Mouse (Mus musculus): Measurements from ENCODE around the gene Man1a2. TPM values are rescaled to one million over a fixed set of nuclear protein-coding genes. Genes with fewer than 3 reads are reported as not detected.

The Man1a2 gene
- total RNA-seq, 2 experiments from 2014 or later = 170 to 172 TPM

GRCm38 (mm10) chr3:100582721-100583355 lies 102.5 kb downstream of the Man1a2 start:
- DNase-seq (ENCODE audit: low spot score in 2 of 2) = no peak
- intact Hi-C loops (cut with DNase I) = no loop called here

DNA sequence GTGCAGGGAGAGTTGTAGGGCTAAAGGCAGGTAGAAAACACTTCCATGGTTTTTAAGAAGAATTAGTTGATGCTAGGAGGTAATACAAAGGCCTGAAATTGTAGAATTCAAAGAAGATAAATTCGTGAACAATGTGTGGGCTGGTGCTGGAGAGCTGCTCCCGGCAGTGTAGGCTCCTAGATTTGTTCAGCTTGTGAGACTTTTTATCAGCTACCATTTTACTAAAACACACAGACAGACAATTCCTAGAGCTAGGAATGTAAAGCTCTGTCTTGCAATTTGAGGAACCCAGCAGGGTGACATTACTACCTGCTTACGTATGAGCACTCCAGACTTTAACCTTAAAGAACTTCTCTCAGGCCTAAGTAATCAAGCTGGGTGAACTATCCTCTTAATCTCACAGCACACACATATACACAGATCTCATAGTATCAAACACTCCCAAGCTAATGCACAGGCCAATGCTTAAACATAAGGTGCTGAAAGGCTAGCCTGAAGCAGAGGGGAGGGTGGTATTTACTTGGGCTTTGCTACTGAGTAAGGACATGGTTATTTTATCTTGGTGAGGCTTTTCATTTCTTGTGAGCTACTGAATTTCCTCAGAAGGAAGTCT lies 112.6 kb downstream of the Man1a2 start:
- peak; percentile 19 to 32 for DNase-seq (ENCODE audit: low spot score in 2 of 2)
- intact Hi-C loops (cut with DNase I) = loop anchor here (5.0 kb wide), 1 partner anchor 110 kb away; no protein-coding TSS in a partner anchor

GRCm38 (mm10) chr3:100568443-100569390 lies 116.6 kb downstream of the Man1a2 start:
- peak; percentile 21 to 34 for DNase-seq (ENCODE audit: low spot score in 2 of 2)
- intact Hi-C loops (cut with DNase I) = loop anchor here (1.0 to 5.0 kb wide), 2 partner anchors 209 to 376 kb away; no protein-coding TSS in a partner anchor

GRCm38 (mm10) chr3:100563565-100563964 lies 121.7 kb downstream of the Man1a2 start:
- DNase-seq (ENCODE audit: low spot score in 2 of 2) = peak in 1 of 2 experiments; percentile 36
- intact Hi-C loops (cut with DNase I) = loop anchor here (5.0 kb wide), 1 partner anchor 141 kb away; no protein-coding TSS in a partner anchor

DNA sequence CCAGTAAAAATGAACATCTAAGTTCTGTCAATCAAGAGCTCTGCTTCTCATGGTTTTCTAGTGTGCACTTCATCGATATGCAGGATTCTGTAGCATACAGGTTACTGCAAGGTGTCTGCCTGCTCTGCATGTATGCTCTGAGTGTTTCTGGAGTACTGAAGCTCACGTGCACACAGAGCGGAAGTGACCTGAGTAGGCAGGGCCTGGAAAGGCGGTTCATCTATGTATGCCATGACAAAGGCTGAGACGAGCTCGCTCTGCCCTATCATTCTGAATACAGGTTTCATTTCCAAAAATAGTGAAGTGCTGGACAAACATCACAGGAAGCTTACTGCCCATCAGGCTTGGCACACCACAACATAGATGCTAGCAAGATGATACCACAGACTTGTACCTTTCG lies 122.8 kb downstream of the Man1a2 start:
- no peak for DNase-seq (ENCODE audit: low spot score in 2 of 2)
- intact Hi-C loops (cut with DNase I) = loop anchor here (5.0 kb wide), 1 partner anchor 140 kb away; no protein-coding TSS in a partner anchor

DNA sequence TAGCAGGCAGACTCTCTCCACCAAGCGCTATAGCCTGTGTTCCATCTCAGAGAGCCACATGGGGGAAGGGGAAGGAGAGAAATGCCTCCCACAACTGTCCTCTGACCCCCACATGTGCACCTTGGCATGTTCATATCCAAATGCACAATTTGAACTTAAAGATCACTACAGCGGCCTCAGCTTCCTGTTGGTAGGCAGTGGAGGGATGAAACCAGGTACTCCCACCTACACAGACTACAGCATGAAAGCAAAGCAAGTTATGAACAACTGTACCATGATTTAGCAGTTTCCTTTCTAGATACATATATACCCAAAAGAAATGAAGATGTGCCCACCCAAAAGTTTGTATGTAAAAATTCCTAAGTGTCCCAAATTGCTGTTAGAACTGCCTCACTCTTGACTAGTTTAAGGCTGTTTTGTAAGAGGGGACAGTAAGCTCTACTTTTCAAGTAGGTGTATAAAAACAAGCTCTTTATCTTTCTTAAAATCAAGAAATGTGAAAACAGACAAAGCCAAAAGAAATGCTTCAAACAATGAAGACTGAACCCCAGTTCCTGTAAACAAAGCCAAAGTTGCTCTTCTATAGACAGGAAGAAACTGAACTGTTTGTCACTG lies 123.6 kb downstream of the Man1a2 start:
- intact Hi-C loops (cut with DNase I) = loop anchor here (5.0 kb wide), 1 partner anchor 139 kb away; no protein-coding TSS in a partner anchor
- no peak for DNase-seq (ENCODE audit: low spot score in 2 of 2)

GRCm38 (mm10) chr3:100559431-100559830 lies 125.9 kb downstream of the Man1a2 start:
- intact Hi-C loops (cut with DNase I) = loop anchor here (5.0 kb wide), 2 partner anchors 202 to 372 kb away; no protein-coding TSS in a partner anchor
- DNase-seq (ENCODE audit: low spot score in 2 of 2) = no peak

DNA sequence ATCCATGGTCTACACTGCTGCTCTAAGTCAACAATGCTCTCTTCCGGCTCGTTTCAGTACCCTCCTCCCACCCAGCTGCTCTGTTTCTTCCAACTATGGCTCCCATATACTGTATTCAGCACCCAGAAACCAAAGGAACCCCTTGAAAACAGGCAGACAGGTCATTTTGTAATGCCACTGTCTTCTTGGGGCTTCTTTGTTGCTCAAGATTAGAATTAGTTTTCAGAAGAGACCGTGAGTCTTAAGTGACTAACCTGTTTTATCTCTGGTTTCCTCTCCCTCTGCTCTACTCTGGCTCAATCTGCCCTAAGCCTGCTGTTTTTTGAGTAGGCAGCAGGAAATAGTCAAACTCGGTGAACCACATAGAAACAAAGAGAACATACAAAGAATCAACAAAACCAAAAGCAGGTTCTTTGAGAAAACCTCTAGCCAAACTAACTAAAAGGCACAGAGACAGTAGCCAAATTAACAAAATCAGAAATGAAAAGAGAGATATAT lies 127.0 kb downstream of the Man1a2 start:
- intact Hi-C loops (cut with DNase I) = loop anchor here (5.0 kb wide), 2 partner anchors 201 to 371 kb away; no protein-coding TSS in a partner anchor
- DNase-seq (ENCODE audit: low spot score in 2 of 2) = no peak

DNA sequence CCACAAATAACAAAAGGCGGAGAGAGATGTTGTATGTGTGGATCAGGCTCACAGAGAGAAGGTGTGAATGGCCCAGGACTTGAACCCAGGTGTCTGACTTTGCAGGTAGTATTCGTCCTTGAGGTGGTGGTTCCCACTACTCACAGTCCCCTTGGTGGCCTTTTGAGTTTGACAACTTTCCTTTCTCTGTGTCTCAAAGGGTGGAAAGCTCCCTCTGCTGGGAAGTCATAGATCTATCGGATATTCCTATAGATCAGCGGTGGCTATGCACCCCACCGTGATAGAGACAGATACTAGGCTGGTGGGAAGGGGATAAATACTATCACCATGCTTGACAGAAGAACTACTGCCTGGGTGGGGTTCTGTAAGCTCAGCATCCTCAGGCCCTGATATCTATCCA lies 130.5 kb downstream of the Man1a2 start:
- DNase-seq (ENCODE audit: low spot score in 2 of 2) = peak; percentile 39 to 54
- intact Hi-C loops (cut with DNase I) = loop anchor here (5.0 kb wide), 2 partner anchors 198 to 368 kb away; no protein-coding TSS in a partner anchor

GRCm38 (mm10) chr3:100552171-100552570 lies 133.1 kb downstream of the Man1a2 start:
- DNase-seq (ENCODE audit: low spot score in 2 of 2) = no peak
- intact Hi-C loops (cut with DNase I) = no loop called here

DNA sequence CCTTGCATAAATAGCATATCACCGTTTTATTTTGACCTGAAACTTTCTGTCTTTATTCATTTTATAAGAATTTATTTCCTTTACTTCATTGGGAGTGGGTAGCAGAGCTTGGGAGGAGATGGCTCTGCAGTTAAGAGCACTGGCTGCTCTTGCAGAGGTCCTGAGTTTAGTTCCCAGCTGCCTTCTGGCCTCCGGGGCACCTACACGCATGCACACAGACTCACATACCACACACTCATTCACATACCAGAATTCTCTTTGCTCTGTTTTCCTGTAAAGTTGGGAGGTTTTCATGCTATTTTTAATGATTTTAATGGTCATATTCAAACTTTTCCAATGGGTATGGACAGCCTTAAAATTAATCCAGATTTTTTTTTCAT lies 137.4 kb downstream of the Man1a2 start:
- no peak for DNase-seq (ENCODE audit: low spot score in 2 of 2)

DNA sequence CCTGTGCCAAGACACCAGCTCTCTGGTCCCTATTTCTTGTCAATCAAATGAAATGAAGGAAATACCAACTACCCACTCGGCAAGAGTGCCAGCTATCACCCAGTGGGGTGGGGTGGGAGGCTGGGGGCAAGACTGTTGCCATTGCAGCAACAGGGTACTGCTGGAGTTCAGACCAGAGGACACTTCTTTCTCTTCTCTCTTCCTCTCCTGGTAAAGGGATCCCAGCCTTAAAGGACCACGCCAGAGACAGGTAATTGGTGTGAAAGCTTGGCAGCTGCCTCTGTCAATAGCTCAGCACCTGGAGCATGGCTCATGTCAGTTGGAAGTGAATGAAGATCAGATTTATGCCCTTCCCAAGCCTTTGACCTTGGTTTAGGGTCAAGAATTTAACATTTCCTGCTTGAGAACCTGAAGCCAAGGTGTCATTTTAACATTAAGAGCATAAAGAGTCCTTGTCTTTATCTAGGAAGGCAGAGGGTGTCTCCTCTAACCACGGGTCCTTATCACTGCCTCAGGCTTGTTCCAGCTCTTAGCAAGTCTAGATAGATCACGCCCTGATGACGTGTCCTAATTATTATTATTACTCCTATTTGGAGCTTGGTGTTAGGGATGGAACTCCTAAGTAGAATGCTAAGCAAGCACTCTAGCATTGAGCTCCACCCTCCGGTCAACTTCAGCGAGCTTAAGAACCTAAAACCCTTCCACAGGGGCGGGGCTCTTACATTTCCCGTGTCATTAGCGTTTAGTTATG lies 138.0 kb downstream of the Man1a2 start:
- DNase-seq (ENCODE audit: low spot score in 2 of 2) = no peak
- intact Hi-C loops (cut with DNase I) = no loop called here

More for the DNA sequence above, 137.4 kb downstream of the Man1a2 start:
- intact Hi-C loops (cut with DNase I) = no loop called here

- intact Hi-C loops (cut with DNase I) = no loop called here
- DNase-seq (ENCODE audit: low spot score in 2 of 2) = no peak
Measured at GRCm38 (mm10) chr3:100536686-100537085, 148.6 kb downstream of the Man1a2 start.

- no peak for DNase-seq (ENCODE audit: low spot score in 2 of 2)
- intact Hi-C loops (cut with DNase I) = no loop called here
Measured at GRCm38 (mm10) chr3:100535902-100536301, 149.4 kb downstream of the Man1a2 start.

DNA sequence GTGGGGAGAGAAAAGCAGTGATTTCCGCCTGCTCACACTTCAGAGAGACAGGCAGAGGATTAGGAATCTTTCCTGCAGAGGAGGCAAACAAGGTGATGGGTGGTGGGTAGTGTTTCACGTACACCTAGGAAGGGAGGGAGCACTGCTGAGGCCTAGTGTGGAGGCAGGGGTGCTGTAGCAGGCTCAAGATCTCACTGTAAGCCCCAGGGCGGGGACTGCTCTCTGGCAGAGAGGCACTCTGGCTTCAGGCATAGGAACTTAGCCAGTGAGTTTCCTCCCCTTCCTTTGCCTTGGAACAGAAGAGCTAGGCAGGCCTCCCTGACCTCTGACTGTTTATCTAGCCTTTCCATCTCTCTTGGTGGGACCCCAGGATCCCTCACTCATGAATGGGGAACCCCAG lies 150.0 kb downstream of the Man1a2 start:
- DNase-seq (ENCODE audit: low spot score in 2 of 2) = no peak
- intact Hi-C loops (cut with DNase I) = no loop called here

DNA sequence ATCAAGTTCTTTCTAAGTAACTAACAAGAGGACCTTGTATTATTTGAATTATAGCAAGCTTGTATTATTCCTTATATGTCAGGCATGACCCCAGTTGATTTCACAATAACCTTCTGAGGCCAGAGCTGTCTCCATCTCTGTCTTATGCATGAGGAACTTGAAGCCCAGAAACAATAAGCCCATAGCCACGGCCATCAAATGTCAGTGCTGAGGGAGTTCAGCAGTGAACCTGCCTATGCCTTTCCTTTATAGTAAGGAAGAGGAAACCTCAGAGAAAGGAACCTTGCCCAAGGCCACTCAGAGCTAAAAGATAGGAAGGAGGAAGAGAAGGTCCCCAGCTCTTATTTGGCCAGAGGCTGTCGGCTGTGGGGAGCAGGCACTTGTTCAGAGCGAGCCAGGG lies 150.9 kb downstream of the Man1a2 start:
- intact Hi-C loops (cut with DNase I) = loop anchor here (5.0 kb wide), 1 partner anchor 112 kb away; no protein-coding TSS in a partner anchor
- no peak for DNase-seq (ENCODE audit: low spot score in 2 of 2)

DNA sequence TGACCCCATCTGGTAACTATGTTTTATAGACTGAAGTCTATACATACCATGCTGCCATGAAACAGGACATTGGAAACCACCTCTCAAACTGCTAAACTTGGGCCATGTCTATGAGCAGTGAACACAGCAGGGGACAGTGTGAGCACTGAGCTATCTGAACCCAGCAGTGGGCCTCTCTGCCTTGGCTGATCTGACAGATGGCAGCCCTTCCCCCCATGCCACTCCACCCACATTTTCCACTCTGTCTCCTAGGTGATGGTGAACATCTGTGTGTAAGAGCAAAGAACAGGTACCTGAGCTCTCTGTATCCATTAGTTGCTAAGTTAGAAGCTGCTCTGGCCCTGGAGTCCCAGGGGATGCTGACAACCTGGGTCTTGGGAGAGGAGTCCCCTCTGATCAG lies 151.9 kb downstream of the Man1a2 start:
- peak in 1 of 2 experiments; percentile 8 for DNase-seq (ENCODE audit: low spot score in 2 of 2)

GRCm38 (mm10) chr3:100530919-100531318 lies 154.4 kb downstream of the Man1a2 start:
- no peak for DNase-seq (ENCODE audit: low spot score in 2 of 2)
- intact Hi-C loops (cut with DNase I) = loop anchor here (5.0 kb wide), 1 partner anchor 109 kb away; no protein-coding TSS in a partner anchor

More for the DNA sequence above, 151.9 kb downstream of the Man1a2 start:
- intact Hi-C loops (cut with DNase I) = loop anchor here (5.0 kb wide), 1 partner anchor 111 kb away; no protein-coding TSS in a partner anchor

All from left cerebral cortex, postnatal 25 days (tissue).